Mouse (Mus musculus): ENCODE results near the gene Rab5c. TPM values are rescaled to one million over a fixed set of nuclear protein-coding genes. Genes with fewer than 3 reads are reported as not detected.

Rab5c gene
- polyA plus RNA-seq, 1 experiment from 2014 or later: 34.7 TPM

- H3K9me3 ChIP-seq (replicated peaks; ENCODE audit: low read length): no peaks in the 10 kb centered on the region
- peaks cover 19% of the 10 kb centered on the region; the same call in 1 of the 2 replicates for H3K4me1 ChIP-seq (replicated peaks; ENCODE audit: insufficient read depth, low read length)
- H3K4me2 ChIP-seq (ENCODE audit: low read length): peak within 1 kb of the TSS; percentile 58
- peak; percentile 22; the same call in 1 of the 2 replicates for ATAC-seq (replicated peaks; ENCODE audit: low FRiP score, low read depth)
- WGBS: 6% methylated on average over 38 of the region's 38 CpGs
- H3K9ac ChIP-seq (ENCODE audit: low read depth, low read length): peak within 1 kb of the TSS; percentile 50
- peaks cover 35% of the 10 kb centered on the region for H3K36me3 ChIP-seq (ENCODE audit: insufficient read depth, low read length)
- DNase-seq (ENCODE audit: low spot score): peak; percentile 73
- no peaks in the 10 kb centered on the region for H3K27me3 ChIP-seq (ENCODE audit: insufficient read depth, low read length)
- peak within 1 kb of the TSS; percentile 70 for H3K27ac ChIP-seq
- 0 out of 2 replicates have a peak, but pooled peaks have one; percentile 8 for TF ChIP-seq CTCF (IDR thresholded peaks at IDR 0.05; ENCODE audit: low read depth)
- peak within 1 kb of the TSS; percentile 11 for H3K4me3 ChIP-seq (replicated peaks; ENCODE audit: low read depth, low read length)
Observed at GRCm38 (mm10) chr11:100713735-100714533, 24.1 kb downstream of the Rab5c start, which contains the start of gene Hspb9. TSS of gene Hspb9 (plus strand) at chr11:100713850.

DNA sequence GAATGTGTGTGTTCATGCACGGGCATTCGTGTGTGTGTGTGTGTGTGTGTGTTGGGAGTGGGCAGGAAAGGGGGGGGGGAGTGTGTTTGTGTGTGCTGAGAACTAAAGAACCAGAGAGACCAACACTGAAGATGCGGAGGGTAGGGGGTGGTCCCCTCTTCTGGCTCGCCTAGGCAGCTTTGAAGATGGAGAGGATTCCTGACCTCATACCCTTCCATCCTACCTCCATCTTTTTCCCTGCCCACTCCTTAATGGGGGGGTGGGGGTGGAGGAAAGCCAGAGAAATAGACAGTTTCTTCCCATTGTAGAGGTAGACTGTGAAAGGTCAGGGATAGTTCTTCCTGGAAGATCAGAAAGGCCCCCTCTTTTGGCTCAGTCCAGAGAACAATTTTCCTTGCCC lies 24.8 kb downstream of the Rab5c start:
- Histone ChIP-seq H3K27me3 (ENCODE audit: insufficient read depth, low read length) (no peaks in the 10 kb centered on the region), H3K27ac (peak overlapping the region; percentile 70), H3K9me3 (replicated peaks; ENCODE audit: low read length) (no peaks in the 10 kb centered on the region), H3K36me3 (ENCODE audit: insufficient read depth, low read length) (peaks cover 36% of the 10 kb centered on the region), H3K9ac (ENCODE audit: low read depth, low read length) (0 out of 2 replicates have a peak overlapping the region, but pooled peaks have one; percentile 50), H3K4me2 (ENCODE audit: low read length) (peak overlapping the region; percentile 58), H3K4me3 (replicated peaks; ENCODE audit: low read depth, low read length) (no peak overlapping the region; the same call in 1 of the 2 replicates), H3K4me1 (replicated peaks; ENCODE audit: insufficient read depth, low read length) (peaks cover 19% of the 10 kb centered on the region; the same call in 1 of the 2 replicates)
- ATAC-seq (replicated peaks; ENCODE audit: low FRiP score, low read depth) (no peak), DNase-seq (ENCODE audit: low spot score) (no peak)
- 74% methylated on average over 4 of the region's 4 CpGs for WGBS
- no peak for TF ChIP-seq CTCF (IDR thresholded peaks at IDR 0.05; ENCODE audit: low read depth)

DNA sequence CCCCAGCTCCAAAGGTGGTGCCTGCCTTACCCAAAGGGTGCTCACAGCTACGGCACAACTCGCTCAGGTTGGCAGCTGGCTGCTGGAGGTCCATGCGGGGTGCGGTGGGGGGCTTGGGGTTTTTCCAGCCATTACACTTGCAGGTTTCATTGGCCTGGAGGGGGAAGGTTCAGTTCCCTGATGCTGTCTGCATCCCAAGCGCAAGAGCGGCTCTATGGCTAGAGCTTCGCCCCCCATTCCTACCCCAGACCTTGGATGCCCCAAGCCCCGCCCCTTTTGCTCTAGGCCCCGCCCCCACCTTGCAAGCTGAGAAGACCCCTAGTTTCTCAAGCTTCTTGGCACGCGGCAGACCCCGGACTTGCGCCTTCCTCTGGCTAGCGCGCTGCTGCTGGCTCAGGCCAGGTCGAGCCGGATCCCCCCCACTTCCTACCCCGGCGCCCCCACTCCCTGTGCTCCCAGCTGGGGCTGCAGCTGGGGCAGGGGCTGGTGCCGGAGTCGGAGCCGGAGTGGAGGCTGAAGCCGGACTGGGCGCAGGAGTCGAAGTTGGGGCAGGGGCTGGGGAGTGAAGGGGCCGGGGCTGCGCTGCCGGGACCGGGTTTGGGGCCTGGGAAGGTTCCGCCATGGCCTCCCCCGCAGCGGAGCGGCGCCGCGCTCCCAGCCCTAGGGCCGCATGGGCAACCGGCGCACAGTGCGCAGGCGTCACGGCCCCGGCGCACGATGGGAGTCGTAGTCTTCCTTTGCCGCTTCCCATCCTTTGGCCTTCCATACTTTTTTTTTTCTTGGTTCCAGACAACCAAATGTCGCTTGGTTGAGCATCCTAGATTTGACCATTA lies 26.0 kb downstream of the Rab5c start, which contains the start of gene Kat2a:
Gene Kat2a, minus strand, starts transcription at position 683 of the 833 bp plus-strand sequence.
- H3K9ac ChIP-seq (ENCODE audit: low read depth, low read length): peak within 1 kb of the TSS; percentile 87
- H3K4me3 ChIP-seq (replicated peaks; ENCODE audit: low read depth, low read length): peak within 1 kb of the TSS; percentile 86
- 1% methylated on average over 47 of the region's 48 CpGs for WGBS
- peak within 1 kb of the TSS; percentile 70 for H3K27ac ChIP-seq
- H3K4me1 ChIP-seq (replicated peaks; ENCODE audit: insufficient read depth, low read length): peaks cover 19% of the 10 kb centered on the region; the same call in 1 of the 2 replicates
- DNase-seq (ENCODE audit: low spot score) (peak; percentile 92), ATAC-seq (replicated peaks; ENCODE audit: low FRiP score, low read depth) (peak; percentile 79)
- H3K4me2 ChIP-seq (ENCODE audit: low read length): peak within 1 kb of the TSS; percentile 89
- no peak for TF ChIP-seq CTCF (IDR thresholded peaks at IDR 0.05; ENCODE audit: low read depth)
- no peaks in the 10 kb centered on the region for H3K9me3 ChIP-seq (replicated peaks; ENCODE audit: low read length)
- no peaks in the 10 kb centered on the region for H3K27me3 ChIP-seq (ENCODE audit: insufficient read depth, low read length)
- H3K36me3 ChIP-seq (ENCODE audit: insufficient read depth, low read length): peaks cover 40% of the 10 kb centered on the region

DNA sequence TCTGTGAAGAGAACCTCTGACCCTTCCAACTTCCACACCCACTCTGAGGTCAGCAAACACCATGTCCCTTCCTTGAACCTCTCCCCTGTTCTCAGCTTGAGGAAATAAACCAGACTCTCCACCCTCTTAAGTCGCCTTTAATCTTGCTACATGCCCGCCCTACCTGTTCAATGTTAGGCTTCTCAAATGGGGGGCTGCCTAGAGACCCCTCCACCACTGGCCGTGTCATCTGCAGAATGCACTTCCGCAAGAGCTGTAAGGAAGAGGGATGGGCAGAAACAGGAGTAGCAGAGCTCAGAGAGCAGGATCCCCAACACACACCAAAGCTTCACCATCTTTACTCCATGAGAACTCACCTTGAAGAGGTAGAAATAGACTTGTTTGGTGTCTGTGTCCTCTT lies 27.0 kb downstream of the Rab5c start:
- H3K36me3 ChIP-seq (ENCODE audit: insufficient read depth, low read length): peaks cover 45% of the 10 kb centered on the region
- ATAC-seq (replicated peaks; ENCODE audit: low FRiP score, low read depth) (no peak), DNase-seq (ENCODE audit: low spot score) (no peak)
- no peak overlapping the region for H3K27ac ChIP-seq
- peaks cover 19% of the 10 kb centered on the region; the same call in 1 of the 2 replicates for H3K4me1 ChIP-seq (replicated peaks; ENCODE audit: insufficient read depth, low read length)
- no peaks in the 10 kb centered on the region for H3K27me3 ChIP-seq (ENCODE audit: insufficient read depth, low read length)
- no peak for TF ChIP-seq CTCF (IDR thresholded peaks at IDR 0.05; ENCODE audit: low read depth)
- H3K9ac ChIP-seq (ENCODE audit: low read depth, low read length): no peak overlapping the region
- whole genome bisulfite sequencing: 76% methylated on average over 4 of the region's 4 CpGs
- H3K9me3 ChIP-seq (replicated peaks; ENCODE audit: low read length): no peaks in the 10 kb centered on the region
- H3K4me2 ChIP-seq (ENCODE audit: low read length): no peak overlapping the region
- no peak overlapping the region for H3K4me3 ChIP-seq (replicated peaks; ENCODE audit: low read depth, low read length)

GRCm38 (mm10) chr11:100710528-100710927 lies 27.5 kb downstream of the Rab5c start:
- no peak for TF ChIP-seq CTCF (IDR thresholded peaks at IDR 0.05; ENCODE audit: low read depth)
- DNase-seq (ENCODE audit: low spot score) (no peak), ATAC-seq (replicated peaks; ENCODE audit: low FRiP score, low read depth) (no peak)
- 80% methylated on average over 15 of the region's 15 CpGs for WGBS
- no peaks in the 10 kb centered on the region for H3K27me3 ChIP-seq (ENCODE audit: insufficient read depth, low read length)
- H3K9ac ChIP-seq (ENCODE audit: low read depth, low read length): no peak overlapping the region
- no peak overlapping the region for H3K4me3 ChIP-seq (replicated peaks; ENCODE audit: low read depth, low read length)
- no peak overlapping the region for H3K27ac ChIP-seq
- peaks cover 45% of the 10 kb centered on the region for H3K36me3 ChIP-seq (ENCODE audit: insufficient read depth, low read length)
- H3K4me2 ChIP-seq (ENCODE audit: low read length): no peak overlapping the region
- H3K9me3 ChIP-seq (replicated peaks; ENCODE audit: low read length): no peaks in the 10 kb centered on the region
- peaks cover 19% of the 10 kb centered on the region; the same call in 1 of the 2 replicates for H3K4me1 ChIP-seq (replicated peaks; ENCODE audit: insufficient read depth, low read length)
